Mouse (Mus musculus) yolk sac, embryonic 10.5 days (tissue): ENCODE measurements at regions not wholly inside any gene's neighbourhood (a gene's known extent, or its start where the extent isn't known, plus 50 kb on each side); places are given as distances from the start of the nearest gene placed in this dataset.
A peak's percentile ranks its signal among the peaks of the same experiment; 100 is the strongest.

ENCODE experiments used
- DNase-seq: peaks from one replicate; pipeline ENCODE4 v3.0.0-alpha.2; 2017; ENCODE audit warnings: low spot score

GRCm38 (mm10) chr13:101117311-101117710, 284.1 kb upstream of the Slc30a5 start:
- DNase-seq, result no peak

- DNase-seq, result no peak
These were observed 282.1 kb upstream of the Slc30a5 start for GRCm38 (mm10) chr13:101115296-101115695.

GRCm38 (mm10) chr13:101112176-101112575, 278.9 kb upstream of the Slc30a5 start:
- no peak for DNase-seq

- no peak for DNase-seq
These were observed 278.5 kb upstream of the Slc30a5 start for GRCm38 (mm10) chr13:101111773-101112172.

DNA sequence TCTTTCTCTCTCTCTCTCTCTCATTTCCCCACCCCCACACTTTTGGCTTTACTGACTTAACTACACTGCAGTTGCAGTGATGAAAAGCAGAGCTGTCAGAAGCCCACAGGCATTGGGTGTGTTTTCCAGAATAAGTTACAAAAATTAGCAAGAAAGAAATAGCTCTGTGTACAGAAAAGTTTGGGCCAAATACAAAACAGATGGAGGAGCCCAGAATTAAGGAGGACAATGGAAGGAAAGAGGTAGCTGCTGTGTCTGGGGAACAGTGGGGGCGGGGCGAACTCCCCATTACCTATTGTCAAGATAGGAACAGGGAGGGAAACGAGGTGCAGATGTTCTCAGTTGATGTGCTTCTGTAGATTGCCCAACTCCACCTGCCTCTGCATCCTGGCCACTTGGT, 267.4 kb upstream of the Slc30a5 start:
- DNase-seq, result no peak

- DNase-seq, result no peak
These were observed 263.6 kb upstream of the Slc30a5 start for GRCm38 (mm10) chr13:101096856-101097255.

- no peak for DNase-seq
These were observed 263.0 kb upstream of the Slc30a5 start for GRCm38 (mm10) chr13:101096221-101096620.

- DNase-seq, result no peak
These were observed 262.0 kb upstream of the Slc30a5 start for GRCm38 (mm10) chr13:101095057-101095831.

DNA sequence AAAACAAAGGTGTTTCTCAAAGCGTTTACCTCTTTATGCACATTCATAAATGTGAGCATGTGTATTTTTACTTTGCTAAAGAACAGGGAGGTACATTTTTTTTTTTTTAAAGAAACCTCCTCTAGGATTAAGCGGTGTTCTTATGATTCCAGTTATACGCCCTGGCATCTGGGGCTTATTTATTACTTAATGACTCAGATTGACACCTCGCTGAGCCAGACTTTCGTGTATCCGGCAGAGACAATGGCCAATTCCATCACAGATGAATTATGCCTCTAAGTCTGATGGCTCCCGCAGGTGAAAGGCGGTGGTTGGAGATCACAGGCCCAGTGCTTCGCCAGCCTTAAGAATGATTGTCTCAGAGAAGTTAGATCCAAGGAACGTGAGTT, 259.5 kb upstream of the Slc30a5 start:
- DNase-seq, result no peak

DNA sequence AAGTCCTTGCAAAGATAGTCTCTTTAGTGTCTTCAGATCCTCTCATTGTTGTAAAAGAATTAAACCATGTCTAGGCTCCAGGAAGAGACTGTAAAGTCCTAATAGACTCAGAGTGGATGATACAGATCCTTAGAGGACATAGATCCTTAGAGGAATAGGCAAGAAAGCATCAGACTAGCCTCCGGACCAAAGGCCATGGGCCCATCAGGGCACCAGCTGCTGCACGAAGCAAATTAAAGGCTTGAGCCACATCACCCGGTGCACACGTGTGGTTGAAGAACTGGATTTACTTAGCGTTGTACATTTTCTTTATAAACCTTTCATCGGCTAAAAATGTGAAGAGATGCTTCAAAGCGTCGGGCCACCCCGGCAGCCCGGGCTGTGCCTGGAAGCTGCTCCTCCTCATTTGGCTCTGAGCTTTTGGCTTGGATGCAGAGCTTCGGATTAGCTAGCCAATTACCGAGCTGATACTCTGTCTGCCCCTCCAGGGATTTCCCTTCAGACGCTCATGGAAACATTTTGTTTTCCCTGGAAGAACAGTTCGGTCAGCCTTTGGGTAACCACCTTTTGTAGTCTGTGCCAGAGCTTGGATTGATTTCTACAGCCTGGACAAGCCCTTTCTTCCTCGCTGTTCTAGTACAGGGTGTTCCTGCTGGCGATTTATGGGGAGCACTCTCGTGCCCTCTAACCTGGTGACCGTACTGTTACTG, 259.0 kb upstream of the Slc30a5 start:
- DNase-seq, result no peak

GRCm38 (mm10) chr13:101085182-101085581, 252.0 kb upstream of the Slc30a5 start:
- DNase-seq, result no peak

DNA sequence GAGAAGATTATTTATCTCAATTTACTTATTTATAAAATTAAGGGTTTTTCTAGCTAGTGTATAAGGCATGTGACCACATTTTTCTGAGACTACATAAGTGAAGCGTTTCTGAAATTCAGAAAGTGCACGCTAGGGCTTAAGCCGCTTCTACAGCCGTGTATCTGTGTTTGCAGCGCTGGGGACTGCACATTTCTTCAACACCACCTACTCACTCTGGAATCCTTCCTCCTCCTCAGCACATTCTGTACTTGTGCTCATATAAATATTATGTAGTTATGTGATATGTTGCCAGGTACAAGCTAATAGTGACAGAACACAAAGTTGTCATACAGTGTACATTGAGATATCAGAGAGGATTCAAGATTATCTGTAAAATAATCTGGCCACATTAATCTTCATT, 251.0 kb upstream of the Slc30a5 start:
- DNase-seq, result no peak

- no peak for DNase-seq
These were observed 250.2 kb upstream of the Slc30a5 start for GRCm38 (mm10) chr13:101083416-101083815.

DNA sequence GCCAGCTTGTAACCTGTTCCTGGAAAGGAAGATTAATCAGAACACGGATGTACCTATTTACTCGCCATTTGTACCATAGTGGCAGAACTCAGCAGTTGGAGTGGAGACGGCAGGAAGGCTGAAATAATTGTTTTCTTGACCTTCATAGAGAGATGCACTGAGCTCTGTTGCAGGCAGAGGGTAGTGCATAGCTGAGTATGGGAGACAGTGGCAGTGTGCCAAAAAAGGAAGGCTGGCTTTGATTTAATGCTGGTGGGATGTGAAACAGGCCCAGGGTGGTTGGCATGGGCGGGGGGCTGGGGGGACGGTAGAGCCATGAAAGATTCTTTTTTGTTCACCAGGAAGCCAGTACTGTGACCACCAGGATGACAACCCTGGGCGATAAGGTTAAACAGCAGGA, 235.3 kb upstream of the Slc30a5 start:
- DNase-seq, result no peak

- DNase-seq, result no peak
These were observed 229.4 kb upstream of the Slc30a5 start for GRCm38 (mm10) chr13:101062582-101062981.

GRCm38 (mm10) chr13:101061233-101062144, 228.3 kb upstream of the Slc30a5 start:
- no peak for DNase-seq

- no peak for DNase-seq
These were observed 216.3 kb upstream of the Slc30a5 start for GRCm38 (mm10) chr13:101049511-101049910.

GRCm38 (mm10) chr13:101032594-101032993, 199.4 kb upstream of the Slc30a5 start:
- DNase-seq, result peak; percentile 20

DNA sequence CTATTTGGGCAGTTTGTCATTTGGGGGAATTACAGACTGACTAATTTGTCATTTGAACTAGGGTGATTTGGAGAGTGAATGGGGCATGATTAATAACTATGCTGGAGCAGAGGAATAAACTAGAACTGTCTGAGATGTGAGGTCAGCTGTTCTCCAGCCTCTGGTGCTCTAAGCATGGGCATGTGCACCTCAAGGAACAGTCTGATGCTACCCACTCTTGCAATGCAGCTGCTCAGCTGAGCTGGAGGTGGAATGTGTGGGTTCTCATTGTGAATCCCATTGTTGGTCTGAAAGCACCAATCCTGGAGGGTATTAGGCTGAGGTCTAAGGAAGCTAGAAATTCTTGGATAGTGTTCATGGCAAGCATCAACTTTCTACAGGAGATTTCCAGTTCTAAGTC, 192.8 kb upstream of the Slc30a5 start:
- DNase-seq, result no peak

GRCm38 (mm10) chr13:101025488-101025887, 192.3 kb upstream of the Slc30a5 start:
- DNase-seq, result no peak

GRCm38 (mm10) chr13:101024971-101025370, 191.7 kb upstream of the Slc30a5 start:
- DNase-seq, result no peak

GRCm38 (mm10) chr13:101019272-101019676, 186.0 kb upstream of the Slc30a5 start:
- DNase-seq, result no peak
